Mouse (Mus musculus) stomach, postnatal 0 days (tissue): Measurements from ENCODE around the gene Rmdn3.

Source experiments
- CTCF ChIP-seq: IDR thresholded peaks from 2 replicates; pipeline ENCODE4 v1.5.1; 2016; ENCODE audit warnings: antibody characterized with exemption, low read depth, mild to moderate bottlenecking, moderate library complexity
- EP300 ChIP-seq: optimal IDR thresholded peaks from 2 replicates; pipeline ENCODE3; 2016; ENCODE audit warnings: antibody characterized with exemption

- no peak for TF ChIP-seq CTCF
- TF ChIP-seq EP300 = no peak
Observed at GRCm38 (mm10) chr2:119146435-119146834, 10.4 kb downstream of the Rmdn3 start.
